Mouse (Mus musculus) ES-Bruce4 (cell line): ENCODE results near the gene Lrguk. TPM values are rescaled to one million over a fixed set of nuclear protein-coding genes. Genes with fewer than 3 reads are reported as not detected.

Experiments used
- H3K27ac ChIP-seq: 2 replicates; pipeline ENCODE4 v1.5.1; 2012; ENCODE audit warnings: low read length, inconsistent platforms; ENCODE audit not compliant: insufficient read depth
- H3K27me3 ChIP-seq: 2 replicates; pipeline ENCODE4 v1.6.1; 2012; ENCODE audit warnings: mild to moderate bottlenecking, low read length, inconsistent platforms; ENCODE audit not compliant: control insufficient read depth, poor library complexity, insufficient read depth, severe bottlenecking
- H3K36me3 ChIP-seq: 2 replicates; pipeline ENCODE4 v1.6.1; 2012; ENCODE audit warnings: inconsistent platforms, mild to moderate bottlenecking, low read length, moderate library complexity; ENCODE audit not compliant: control insufficient read depth, poor library complexity, insufficient read depth, severe bottlenecking
- H3K4me1 ChIP-seq: one replicate; pipeline ENCODE4 v1.8.1; 2011; ENCODE audit warnings: low read length; ENCODE audit not compliant: control insufficient read depth, insufficient read depth
- H3K4me3 ChIP-seq: 2 replicates; pipeline ENCODE4 v1.5.1; 2011; ENCODE audit warnings: low read depth, mild to moderate bottlenecking, low read length
- H3K9ac ChIP-seq: 2 replicates; pipeline ENCODE4 v1.6.1; 2012; ENCODE audit warnings: low read depth, mild to moderate bottlenecking, inconsistent platforms; ENCODE audit not compliant: poor library complexity, severe bottlenecking
- H3K9me3 ChIP-seq: replicated peaks from 2 replicates; pipeline ENCODE4 v1.6.1; 2012; ENCODE audit warnings: mild to moderate bottlenecking, low read length, inconsistent platforms; ENCODE audit not compliant: control insufficient read depth, poor library complexity, insufficient read depth, severe bottlenecking
- CTCF ChIP-seq: IDR thresholded peaks from one replicate; pipeline ENCODE4 v1.8.1; 2011; ENCODE audit warnings: low read depth, low read length
- EP300 ChIP-seq: IDR thresholded peaks from 2 replicates; pipeline ENCODE4 v1.6.1; 2011; ENCODE audit warnings: low read depth, low read length; ENCODE audit not compliant: insufficient read depth
- POLR2A ChIP-seq: IDR thresholded peaks from one replicate; pipeline ENCODE4 v1.8.1; 2011; ENCODE audit warnings: low read length; ENCODE audit not compliant: insufficient read depth
- polyA plus RNA-seq: library from polyadenylated mRNA; stranded (reverse); fragments of >200 nt; gene quantifications from 2 replicates; pipeline ENCODE4 v1.2.4, GENCODE M21; 2011; ENCODE audit warnings: low read depth; ENCODE audit not compliant: missing spikeins, insufficient read depth, insufficient read length

The Lrguk gene
- polyA plus RNA-seq, 1 experiment = 1.5 TPM

DNA sequence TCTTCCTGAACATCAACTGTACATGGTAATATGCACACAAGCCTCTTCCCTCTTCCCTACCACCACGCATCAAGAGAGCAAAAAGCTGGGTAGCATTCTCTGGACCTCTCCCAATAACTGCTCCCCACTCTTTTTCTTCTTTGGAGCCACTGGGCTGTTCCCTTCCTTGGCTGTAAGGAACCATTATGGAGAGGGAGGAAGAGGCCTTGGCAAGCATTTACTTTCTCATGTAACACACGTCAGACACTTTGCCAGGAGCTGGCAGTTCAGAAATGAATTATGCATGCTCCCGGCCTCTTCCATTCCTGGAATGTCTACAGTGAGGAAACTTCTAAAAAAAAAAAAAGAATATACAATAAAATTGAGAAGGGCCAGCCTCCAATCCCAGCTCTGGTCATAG is 125.0 kb downstream of the Lrguk start:
- no peak for TF ChIP-seq POLR2A
- Histone ChIP-seq H3K9ac (no peak overlapping the region), H3K27ac (no peak overlapping the region)

DNA sequence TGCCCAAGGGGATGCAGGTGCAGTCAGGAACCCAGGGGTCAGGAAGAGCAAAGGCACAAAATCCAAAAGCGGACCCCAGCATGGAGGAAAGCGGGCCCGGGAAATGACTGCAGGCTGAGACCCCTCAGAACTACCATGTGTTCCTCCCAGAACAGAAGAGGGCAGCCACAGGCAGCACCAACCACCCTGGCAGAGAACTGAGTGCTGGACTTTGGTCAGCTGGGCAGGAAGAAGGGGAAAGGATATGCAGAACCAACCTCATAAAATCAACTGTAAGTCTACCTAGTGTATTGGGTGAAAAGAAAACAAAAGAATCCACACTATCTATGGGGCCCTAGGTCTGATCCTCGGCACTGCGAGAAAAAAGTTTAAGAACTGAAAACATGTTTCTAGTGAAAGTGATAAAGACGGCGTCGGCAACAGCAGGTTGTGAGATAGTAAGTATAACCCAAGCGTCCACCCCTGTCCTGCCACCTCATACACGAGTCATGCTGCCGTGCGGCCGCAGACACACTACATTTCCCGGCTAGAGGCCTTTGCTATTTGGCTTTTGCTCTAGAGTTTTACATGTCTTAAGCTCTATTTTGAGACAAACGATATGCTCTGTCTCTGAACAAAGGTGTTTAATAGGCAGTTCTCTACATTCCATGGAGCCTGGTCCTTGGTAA is 126.0 kb downstream of the Lrguk start:
- H3K9me3 ChIP-seq = no peaks in the 10 kb centered on the region
- no peak overlapping the region for H3K9ac ChIP-seq
- H3K27ac ChIP-seq = no peak overlapping the region
- 0 out of 2 replicates have a peak, but pooled peaks cover 5% of the 10 kb centered on the region for H3K36me3 ChIP-seq
- H3K27me3 ChIP-seq = no peaks in the 10 kb centered on the region
- TF ChIP-seq CTCF (no peak), POLR2A (no peak), EP300 (no peak)
- H3K4me1 ChIP-seq = no peaks in the 10 kb centered on the region
- no peak overlapping the region for H3K4me3 ChIP-seq

More for the DNA sequence above, 125.0 kb downstream of the Lrguk start:
- Histone ChIP-seq H3K9me3 (no peaks in the 10 kb centered on the region), H3K27me3 (no peaks in the 10 kb centered on the region), H3K4me1 (no peaks in the 10 kb centered on the region), H3K36me3 (0 out of 2 replicates have a peak, but pooled peaks cover 2% of the 10 kb centered on the region), H3K4me3 (no peak overlapping the region)

DNA sequence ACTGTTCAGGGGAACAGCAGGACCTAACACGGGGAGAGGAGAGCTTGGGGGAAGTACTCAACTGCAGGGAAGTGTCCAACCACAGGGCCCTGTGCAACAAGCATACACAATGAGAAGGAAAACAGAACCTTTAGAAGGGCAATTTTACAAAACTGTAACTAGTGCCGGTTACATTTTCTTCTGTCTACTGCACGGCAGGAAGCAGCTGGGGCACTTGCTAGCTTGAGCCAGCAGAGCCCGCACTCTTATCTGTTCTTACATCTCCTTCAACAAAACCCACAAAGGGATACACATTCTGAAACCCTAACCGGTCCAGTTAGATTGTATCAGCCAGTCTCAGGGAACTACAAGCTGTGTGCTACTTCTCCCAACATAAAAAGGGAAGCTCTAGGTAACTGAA is 126.8 kb downstream of the Lrguk start:
- Histone ChIP-seq H3K36me3 (peaks cover 7% of the 10 kb centered on the region; the same call in 1 of the 2 replicates), H3K4me3 (no peak overlapping the region), H3K9ac (no peak overlapping the region), H3K9me3 (no peaks in the 10 kb centered on the region), H3K27me3 (no peaks in the 10 kb centered on the region), H3K27ac (no peak overlapping the region), H3K4me1 (no peaks in the 10 kb centered on the region)
- TF ChIP-seq EP300 = no peak
- TF ChIP-seq CTCF = no peak

DNA sequence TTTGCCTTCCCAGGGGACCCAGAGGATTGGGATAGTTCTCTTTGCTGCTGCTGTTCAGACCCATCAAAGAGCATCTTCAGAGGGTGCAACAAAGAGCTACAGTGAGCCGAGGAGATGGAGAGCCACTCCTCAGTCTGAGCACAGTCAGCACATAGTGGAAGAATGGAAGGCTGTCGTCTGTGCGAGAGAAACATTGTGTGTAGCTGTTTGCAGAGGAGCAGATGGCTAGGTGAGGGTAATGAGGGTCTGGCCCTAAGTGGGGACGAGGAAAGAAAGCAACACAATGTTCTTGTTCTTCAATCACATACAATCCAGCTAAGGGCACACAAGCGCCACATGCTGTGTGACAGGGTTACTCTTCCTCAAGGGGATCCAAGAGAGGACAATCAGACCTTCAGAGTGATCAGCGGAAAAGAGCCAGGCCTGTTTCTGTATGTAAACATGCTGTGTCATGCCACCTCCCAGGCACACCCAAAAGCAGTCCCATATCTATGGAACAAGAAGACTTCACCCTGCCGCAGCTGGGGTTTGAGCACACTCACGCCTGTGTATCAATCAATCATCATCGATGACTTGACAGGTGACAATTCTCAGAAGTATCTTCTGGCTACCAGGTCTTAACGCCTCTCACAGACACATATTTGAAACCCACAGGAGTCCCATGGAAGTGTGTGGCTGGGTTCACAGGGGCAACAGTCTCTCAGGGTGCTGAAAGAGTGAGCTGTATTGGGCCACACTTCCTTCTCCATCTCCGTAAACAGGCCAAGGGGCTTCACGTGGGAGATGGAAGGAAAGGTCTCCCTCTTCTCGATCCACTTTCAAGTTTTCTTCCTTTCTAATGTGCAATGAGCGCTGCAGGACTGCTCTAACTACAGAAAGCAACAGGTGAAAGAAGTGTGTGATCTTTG is 127.8 kb downstream of the Lrguk start:
- Histone ChIP-seq H3K4me3 (no peak overlapping the region), H3K9me3 (no peaks in the 10 kb centered on the region), H3K9ac (no peak overlapping the region), H3K27me3 (no peaks in the 10 kb centered on the region), H3K27ac (no peak overlapping the region), H3K36me3 (peaks cover 11% of the 10 kb centered on the region), H3K4me1 (no peaks in the 10 kb centered on the region)
- no peak for TF ChIP-seq POLR2A
- TF ChIP-seq EP300 = no peak
- TF ChIP-seq CTCF = no peak

DNA sequence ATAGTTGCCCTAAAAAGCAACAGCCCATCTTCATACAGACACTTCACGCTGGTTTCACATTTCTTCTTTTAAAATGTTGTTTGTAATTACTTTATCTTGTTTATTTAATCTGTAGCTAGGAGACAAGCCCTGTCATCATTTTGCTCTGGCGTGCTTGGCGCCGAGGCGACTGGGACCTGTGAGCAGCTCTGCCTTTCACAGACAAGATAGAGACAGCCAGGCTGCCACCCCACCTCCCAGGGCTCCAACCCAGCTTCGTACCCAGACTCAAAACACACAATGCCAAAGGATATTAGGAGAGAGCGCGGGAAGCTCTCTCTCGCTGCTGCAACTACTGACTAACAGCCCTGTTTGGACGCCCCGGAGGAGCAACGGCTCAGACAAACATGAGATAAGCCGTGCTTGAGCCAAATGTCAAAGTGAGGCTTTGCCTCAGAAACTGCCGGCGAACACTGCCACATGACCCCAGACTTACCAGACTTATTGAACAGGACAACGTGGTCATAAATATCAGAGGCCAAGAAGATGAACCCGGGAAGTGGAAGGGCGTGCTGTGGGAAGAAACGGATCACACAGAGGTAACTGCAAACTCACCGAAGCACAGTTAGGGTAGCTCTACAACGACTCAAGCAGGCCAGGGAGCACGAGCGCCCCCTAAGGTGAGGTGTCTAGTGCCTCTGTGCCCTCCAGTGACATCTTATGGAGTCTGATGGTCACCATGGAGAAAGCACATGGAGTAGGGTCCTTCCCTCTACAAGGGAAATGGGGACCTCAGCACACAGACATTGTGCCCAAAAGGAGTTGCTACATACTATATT is 131.0 kb downstream of the Lrguk start:
- H3K27me3 ChIP-seq = no peaks in the 10 kb centered on the region
- no peak overlapping the region for H3K9ac ChIP-seq
- no peaks in the 10 kb centered on the region for H3K9me3 ChIP-seq
- H3K36me3 ChIP-seq = peaks cover 13% of the 10 kb centered on the region
- H3K4me3 ChIP-seq = no peak overlapping the region
- H3K27ac ChIP-seq = no peak overlapping the region
- H3K4me1 ChIP-seq = no peaks in the 10 kb centered on the region
- peak; percentile 32 for TF ChIP-seq CTCF
- no peak for TF ChIP-seq POLR2A
